Mouse (Mus musculus) cerebellum, adult 2 months (tissue): ENCODE data around the gene Hap1. TPM values are rescaled to one million over a fixed set of nuclear protein-coding genes. Genes with fewer than 3 reads are reported as not detected.

Experiments used
- DNase-seq, 2 experiments: peaks; one replicate each; pipeline ENCODE4 v3.0.0; 2021
- H3K27ac ChIP-seq: fragments of 200-500 bp; 2 replicates; pipeline ENCODE4 v1.5.1; 2012; ENCODE audit warnings: low read length, control low read depth, inconsistent platforms; ENCODE audit not compliant: insufficient read depth
- H3K27me3 ChIP-seq: fragments of 200-500 bp; 2 replicates; pipeline ENCODE4 v1.6.1; 2012; ENCODE audit warnings: inconsistent platforms, mild to moderate bottlenecking, low read length, moderate library complexity; ENCODE audit not compliant: control insufficient read depth, insufficient read depth
- H3K4me1 ChIP-seq: fragments of 200-500 bp; 2 replicates; pipeline ENCODE4 v1.6.1; 2011; ENCODE audit warnings: low read length; ENCODE audit not compliant: control insufficient read depth, insufficient read depth
- H3K4me3 ChIP-seq: fragments of 200-500 bp; replicated peaks from 2 replicates; pipeline ENCODE3; 2011; ENCODE audit warnings: mild to moderate bottlenecking, low read depth, low read length, control low read depth; ENCODE audit not compliant: insufficient read depth
- CTCF ChIP-seq: fragments of 200-500 bp; IDR thresholded peaks from 2 replicates; pipeline ENCODE4 v1.5.1; 2011; ENCODE audit warnings: low read depth, mild to moderate bottlenecking, control low read depth, low read length, moderate library complexity, borderline replicate concordance; ENCODE audit not compliant: insufficient read depth
- POLR2A ChIP-seq: fragments of 200-500 bp; IDR thresholded peaks from 2 replicates; pipeline ENCODE4 v1.6.1; 2011; ENCODE audit warnings: low read length, control low read depth, borderline replicate concordance; ENCODE audit not compliant: insufficient read depth
- WGBS: fragments of 180-500 bp; shearing (Covaris S2); methylation state at CpG from one replicate; pipeline ENCODE4 v1.1.7; 2018; 5-methylcytosine and 5-hydroxymethylcytosine counted together
- polyA plus RNA-seq: library from polyadenylated mRNA; depleted of rRNA; stranded (reverse); fragments of >200 nt; gene quantifications from 2 replicates; pipeline ENCODE4 v1.2.3, GENCODE M21; 2012

The Hap1 gene
- polyA plus RNA-seq, 1 experiment = 107 TPM

- H3K4me3 ChIP-seq = no peak overlapping the region
- H3K4me1 ChIP-seq = no peaks in the 10 kb centered on the region; the same call in none of the 2 replicates
- 50% methylated on average over 5 of the region's 5 CpGs for WGBS
- no peaks in the 10 kb centered on the region for H3K27me3 ChIP-seq
- DNase-seq = peak in 1 of 2 experiments; percentile 43
- no peak overlapping the region for H3K27ac ChIP-seq
- no peak for TF ChIP-seq POLR2A
- 0 out of 2 replicates have a peak, but pooled peaks have one; percentile 12 for TF ChIP-seq CTCF
Measured at GRCm38 (mm10) chr11:100357408-100357807, 1.5 kb upstream of the Hap1 start.

- peak overlapping the region; percentile 76 for H3K4me3 ChIP-seq
- peaks cover 3% of the 10 kb centered on the region; the same call in 1 of the 2 replicates for H3K4me1 ChIP-seq
- no peaks in the 10 kb centered on the region for H3K27me3 ChIP-seq
- DNase-seq = no peak
- H3K27ac ChIP-seq = no peak overlapping the region
- TF ChIP-seq POLR2A (no peak), CTCF (no peak)
- WGBS = 10% methylated on average over 9 of the region's 9 CpGs
Measured at GRCm38 (mm10) chr11:100356819-100357211, 887 bp upstream of the Hap1 start.

- H3K4me3 ChIP-seq = peak overlapping the region; percentile 76
- no peaks in the 10 kb centered on the region for H3K27me3 ChIP-seq
- whole genome bisulfite sequencing = under 1% methylated on average over 54 of the region's 54 CpGs
- no peak for TF ChIP-seq POLR2A
- no peak for TF ChIP-seq CTCF
- H3K27ac ChIP-seq = peak overlapping the region; percentile 61; the same call in 1 of the 2 replicates
- H3K4me1 ChIP-seq = peaks cover 3% of the 10 kb centered on the region; the same call in 1 of the 2 replicates
- peak; percentile 50 to 53 for DNase-seq
Measured at GRCm38 (mm10) chr11:100355151-100355951, 577 bp downstream of the Hap1 start.

GRCm38 (mm10) chr11:100352076-100352857 lies 3.7 kb downstream of the Hap1 start:
- H3K27ac ChIP-seq = no peak overlapping the region
- 29% methylated on average over 10 of the region's 10 CpGs for WGBS
- H3K27me3 ChIP-seq = no peaks in the 10 kb centered on the region
- peaks cover 3% of the 10 kb centered on the region; the same call in 1 of the 2 replicates for H3K4me1 ChIP-seq
- DNase-seq = peak in 1 of 2 experiments; percentile 45
- TF ChIP-seq CTCF (peak; percentile 59; the same call in 1 of the 2 replicates), POLR2A (no peak)
- H3K4me3 ChIP-seq = no peak overlapping the region

GRCm38 (mm10) chr11:100344269-100344668 lies 11.7 kb downstream of the Hap1 start:
- WGBS = 86% methylated on average over 10 of the region's 10 CpGs
- TF ChIP-seq CTCF = no peak
- TF ChIP-seq POLR2A = no peak
- no peak overlapping the region for H3K27ac ChIP-seq
- H3K27me3 ChIP-seq = no peaks in the 10 kb centered on the region
- no peak for DNase-seq
- H3K4me1 ChIP-seq = no peaks in the 10 kb centered on the region
- no peak overlapping the region for H3K4me3 ChIP-seq

GRCm38 (mm10) chr11:100335731-100336130 lies 20.2 kb downstream of the Hap1 start:
- H3K27me3 ChIP-seq = no peaks in the 10 kb centered on the region
- H3K27ac ChIP-seq = no peak overlapping the region
- no peak overlapping the region for H3K4me3 ChIP-seq
- 59% methylated on average over 3 of the region's 3 CpGs for WGBS
- no peak for DNase-seq
- H3K4me1 ChIP-seq = no peaks in the 10 kb centered on the region
- TF ChIP-seq CTCF (no peak), POLR2A (no peak)

GRCm38 (mm10) chr11:100333944-100334457 lies 21.9 kb downstream of the Hap1 start, which contains the start of gene Gast:
Gast (plus strand) TSS chr11:100334407.
- Histone ChIP-seq H3K27ac (no peak within 1 kb of the TSS), H3K4me1 (no peaks in the 10 kb centered on the region), H3K27me3 (no peaks in the 10 kb centered on the region), H3K4me3 (no peak within 1 kb of the TSS)
- WGBS = 74% methylated on average over 6 of the region's 6 CpGs
- no peak for TF ChIP-seq POLR2A
- TF ChIP-seq CTCF = no peak
- no peak for DNase-seq
